ENCODE assay signal across 12 mouse cellular contexts in the genomic region with DNA sequence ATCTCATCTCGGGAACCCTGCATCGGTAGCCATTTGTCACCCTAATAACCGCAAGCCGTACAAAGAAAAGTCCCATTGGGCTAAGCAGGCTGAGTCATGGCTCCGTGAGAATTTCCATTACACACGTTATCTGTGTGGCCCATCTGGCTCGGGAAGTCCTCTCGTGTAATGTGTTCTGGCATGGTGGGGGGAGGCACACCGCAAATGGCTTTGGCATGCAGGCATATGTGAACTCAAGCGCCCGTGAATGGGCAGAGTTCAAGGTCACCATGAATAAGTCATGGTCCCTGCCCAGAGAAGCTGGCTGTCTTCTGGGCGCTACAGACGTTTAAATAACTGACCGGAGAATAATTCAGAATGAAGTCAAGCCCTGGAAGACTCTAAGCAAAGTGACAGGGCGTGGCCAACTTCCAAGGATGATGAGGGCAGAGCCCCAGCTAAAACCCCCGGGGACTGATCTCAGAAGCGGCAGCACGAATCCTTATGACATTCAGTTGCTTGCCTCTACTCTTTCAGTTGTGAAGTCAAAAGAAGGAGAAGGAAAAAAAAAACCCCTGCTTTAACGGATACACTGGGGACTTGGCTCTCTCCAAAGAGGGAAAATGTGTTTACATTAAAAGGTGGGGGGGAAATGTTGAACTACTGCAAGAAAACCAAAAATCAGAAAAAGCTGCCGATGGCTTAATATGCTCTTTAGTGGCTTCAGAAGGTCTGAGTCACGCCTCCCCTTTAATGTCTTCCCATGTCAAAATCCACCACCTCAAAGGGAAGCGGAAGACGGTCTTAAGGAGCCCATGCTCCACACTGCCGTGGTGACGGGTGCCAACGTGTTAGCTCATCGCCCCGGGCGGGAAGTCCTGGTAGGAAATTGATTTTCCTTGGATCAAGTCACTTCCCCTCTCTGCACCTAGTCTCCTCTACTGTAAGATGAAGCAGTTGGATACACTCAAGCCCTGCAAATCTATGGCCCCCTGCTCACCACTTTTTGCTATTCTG.
DNase-seq lines count a peak whose midpoint lies in the region; ATAC-seq and TF ChIP-seq lines count a peak whose summit lies in the region.
"Had no signal": no experiment of that assay in that cellular context is flagged by ENCODE, and none has a peak within 500 bp of the region (broad histone marks: within the 10 kb centered on the region; RNA-seq: fewer than 3 reads in every experiment).

No protein-coding gene starts in this region.

- peak; percentile 93 for DNase-seq in heart, adult 11 months
- no peak for DNase-seq in heart, embryonic 10.5 days (ENCODE audit: low spot score)
- DNase-seq in CH12.LX (ENCODE audit: extremely low read depth), result peak; percentile 37
- DNase-seq in embryonic facial prominence, embryonic 14.5 days (ENCODE audit: low spot score), result peak; percentile 62
- no peak for DNase-seq in thymus, postnatal 4 days
- no peak for DNase-seq in layer of hippocampus, adult 18-20 months (ENCODE audit: low spot score in 2 of 2)
- DNase-seq: kidney, postnatal 36 days; liver had no signal

- no peak for TF ChIP-seq RAD21 in CH12.LX (IDR thresholded peaks at IDR 0.05; ENCODE audit: low read depth, low read length)

- H3K4me1 ChIP-seq in heart, embryonic 10.5 days, result peaks cover 9% of the 10 kb centered on the region
- H3K4me1 ChIP-seq in CH12.LX (ENCODE audit: control insufficient read depth in 1 of 2, insufficient read depth in 2 of 2), result peaks cover 3 to 4% of the 10 kb centered on the region in 2 experiments; a peak in 1 of 4 replicates
- peaks cover 26% of the 10 kb centered on the region for H3K4me1 ChIP-seq in embryonic facial prominence, embryonic 14.5 days (ENCODE audit: control insufficient read depth, insufficient read depth, low read length)
- peaks cover 7% of the 10 kb centered on the region for H3K4me1 ChIP-seq in midbrain, embryonic 12.5 days
- H3K4me1 ChIP-seq in intestine, embryonic 15.5 days (replicated peaks), result 0 out of 2 replicates have a peak, but pooled peaks cover 5% of the 10 kb centered on the region

- no peak overlapping the region for H3K27ac ChIP-seq in heart, embryonic 10.5 days
- H3K27ac ChIP-seq in CH12.LX (ENCODE audit: insufficient read depth, low read depth), result no peak overlapping the region
- no peak overlapping the region for H3K27ac ChIP-seq in embryonic facial prominence, embryonic 14.5 days (replicated peaks; ENCODE audit: low read depth, low read length)
- no peak overlapping the region for H3K27ac ChIP-seq in midbrain, embryonic 12.5 days (replicated peaks)
- no peak overlapping the region for H3K27ac ChIP-seq in intestine, embryonic 15.5 days
- H3K27ac ChIP-seq: left cerebral cortex, adult 2 months had no signal

- no peak for ATAC-seq in embryonic facial prominence, embryonic 14.5 days (ENCODE audit: low read depth)
- ATAC-seq in midbrain, embryonic 12.5 days (ENCODE audit: low FRiP score, low read depth), result peak; percentile 81
- no peak for ATAC-seq in intestine, embryonic 15.5 days
- ATAC-seq: intestine, postnatal 0 days had no signal

- in situ Hi-C loops in CH12.LX (cut with MboI; ENCODE audit: low pct_ligation_motif_present, low pct_unique_long_range_greater_than_20kb, low sequenced_read_pairs), result no loop called here

- dilution Hi-C loops in CH12.LX (cut with MboI; ENCODE audit: extremely low pct_ligation_motif_present, extremely low pct_unique_long_range_greater_than_20kb, low sequenced_read_pairs), result no loop called here

- no peak for TF ChIP-seq CTCF in CH12.LX (conservative IDR thresholded peaks at IDR 0.05 in 1 of 2, IDR thresholded peaks at IDR 0.05 in 1 of 2; ENCODE audit: low read depth in 2 of 2, low read length in 2 of 2)

- TF ChIP-seq POLR2A in CH12.LX (IDR thresholded peaks at IDR 0.05; ENCODE audit: low read depth, low read length), result no peak

- H3K4me3 ChIP-seq in heart, embryonic 10.5 days, result no peak overlapping the region
- H3K4me3 ChIP-seq in CH12.LX (replicated peaks in 1 of 3; ENCODE audit: low read depth in 2 of 3, low read length in 2 of 3, poor library complexity in 1 of 3), result no peak overlapping the region
- H3K4me3 ChIP-seq in embryonic facial prominence, embryonic 14.5 days (ENCODE audit: low read depth, low read length), result no peak overlapping the region
- no peak overlapping the region for H3K4me3 ChIP-seq in midbrain, embryonic 12.5 days
- no peak overlapping the region for H3K4me3 ChIP-seq in intestine, embryonic 15.5 days (replicated peaks)
- H3K4me3 ChIP-seq: left cerebral cortex, adult 2 months had no signal

- H3K36me3 ChIP-seq in heart, embryonic 10.5 days, result no peaks in the 10 kb centered on the region
- H3K36me3 ChIP-seq in CH12.LX (replicated peaks in 1 of 2; ENCODE audit: control insufficient read depth in 1 of 2, insufficient read depth in 1 of 2, low read length in 1 of 2), result no peaks in the 10 kb centered on the region
- H3K36me3 ChIP-seq in embryonic facial prominence, embryonic 14.5 days (ENCODE audit: control insufficient read depth, insufficient read depth, low read length), result no peaks in the 10 kb centered on the region
- H3K36me3 ChIP-seq in midbrain, embryonic 12.5 days, result no peaks in the 10 kb centered on the region
- H3K36me3 ChIP-seq in intestine, embryonic 15.5 days, result no peaks in the 10 kb centered on the region

- peak overlapping the region; percentile 70 for H3K4me2 ChIP-seq in CH12.LX (ENCODE audit: insufficient read depth, low read depth, poor library complexity, severe bottlenecking)
- no peak overlapping the region for H3K4me2 ChIP-seq in embryonic facial prominence, embryonic 14.5 days (ENCODE audit: low read depth, low read length)
- H3K4me2 ChIP-seq in midbrain, embryonic 12.5 days (replicated peaks), result no peak overlapping the region; the same call in none of the 2 replicates
- no peak overlapping the region for H3K4me2 ChIP-seq in intestine, embryonic 15.5 days (replicated peaks)

- no peaks in the 10 kb centered on the region; the same call in 1 of the 2 replicates for H3K27me3 ChIP-seq in heart, embryonic 10.5 days (ENCODE audit: insufficient read depth, poor library complexity, severe bottlenecking)
- no peaks in the 10 kb centered on the region for H3K27me3 ChIP-seq in CH12.LX (replicated peaks)
- no peaks in the 10 kb centered on the region for H3K27me3 ChIP-seq in embryonic facial prominence, embryonic 14.5 days (replicated peaks; ENCODE audit: control insufficient read depth, insufficient read depth, low read length)
- peaks cover 41% of the 10 kb centered on the region for H3K27me3 ChIP-seq in midbrain, embryonic 12.5 days
- H3K27me3 ChIP-seq in intestine, embryonic 15.5 days (replicated peaks), result no peaks in the 10 kb centered on the region

- no peaks in the 10 kb centered on the region for H3K79me2 ChIP-seq in CH12.LX (replicated peaks; ENCODE audit: control insufficient read depth, extremely low read depth, insufficient read depth, poor library complexity, severe bottlenecking)

- no peaks in the 10 kb centered on the region for H3K9me3 ChIP-seq in heart, embryonic 10.5 days
- no peaks in the 10 kb centered on the region for H3K9me3 ChIP-seq in CH12.LX (replicated peaks; ENCODE audit: low read length)
- H3K9me3 ChIP-seq in embryonic facial prominence, embryonic 14.5 days (ENCODE audit: control insufficient read depth, low read length), result no peaks in the 10 kb centered on the region
- H3K9me3 ChIP-seq in midbrain, embryonic 12.5 days, result no peaks in the 10 kb centered on the region
- no peaks in the 10 kb centered on the region for H3K9me3 ChIP-seq in intestine, embryonic 15.5 days

- TF ChIP-seq EP300 in CH12.LX (IDR thresholded peaks at IDR 0.05; ENCODE audit: low read length), result peak; percentile 34; the same call in 1 of the 2 replicates

- no peak overlapping the region for H3K9ac ChIP-seq in CH12.LX (ENCODE audit: insufficient read depth, low read depth)
- H3K9ac ChIP-seq in embryonic facial prominence, embryonic 14.5 days (ENCODE audit: low read depth, low read length), result no peak overlapping the region
- H3K9ac ChIP-seq in midbrain, embryonic 12.5 days (replicated peaks), result no peak overlapping the region
- no peak overlapping the region for H3K9ac ChIP-seq in intestine, embryonic 15.5 days

- 79% methylated on average over 29 of the region's 29 CpGs for WGBS in heart, embryonic 10.5 days
- 59% methylated on average over 29 of the region's 29 CpGs for WGBS in embryonic facial prominence, embryonic 14.5 days
- WGBS in midbrain, embryonic 12.5 days, result 60% methylated on average over 29 of the region's 29 CpGs
- 79% methylated on average over 29 of the region's 29 CpGs for WGBS in intestine, embryonic 15.5 days

TF ChIP-seq in CH12.LX, 34 proteins besides CTCF, POLR2A, EP300 and RAD21:
- TF ChIP-seq MYC (IDR thresholded peaks at IDR 0.05; ENCODE audit: low read depth, low read length) (no peak), UBTF (IDR thresholded peaks at IDR 0.05; ENCODE audit: low read depth, low read length) (no peak), MAFK (IDR thresholded peaks at IDR 0.05; ENCODE audit: insufficient replicate concordance, low read length) (no peak), E2F4 (IDR thresholded peaks at IDR 0.05; ENCODE audit: insufficient replicate concordance, low read depth, low read length) (no peak), TCF12 (IDR thresholded peaks at IDR 0.05; ENCODE audit: low read depth, low read length) (0 out of 2 replicates have a peak, but pooled peaks have one; percentile 22), JUND (conservative IDR thresholded peaks at IDR 0.05; ENCODE audit: low read depth, low read length) (no peak), MEF2A (IDR thresholded peaks at IDR 0.05; ENCODE audit: borderline replicate concordance, low read depth, low read length) (0 out of 2 replicates have a peak, but pooled peaks have one; percentile 38), PAX5 (IDR thresholded peaks at IDR 0.05; ENCODE audit: low read length) (no peak), RCOR1 (conservative IDR thresholded peaks at IDR 0.05; ENCODE audit: low read depth, low read length) (no peak), NELFE (IDR thresholded peaks at IDR 0.05; ENCODE audit: low read depth, low read length) (no peak), ETS1 (conservative IDR thresholded peaks at IDR 0.05; ENCODE audit: low read depth, low read length) (peak; percentile 90), ZMIZ1 (IDR thresholded peaks at IDR 0.05; ENCODE audit: low read depth, low read length) (no peak), USF2 (conservative IDR thresholded peaks at IDR 0.05; ENCODE audit: low read depth, low read length) (no peak), NRF1 (IDR thresholded peaks at IDR 0.05; ENCODE audit: low read depth, low read length) (no peak), KAT2A (IDR thresholded peaks at IDR 0.05; ENCODE audit: insufficient replicate concordance, low read length) (no peak), MAZ (IDR thresholded peaks at IDR 0.05; ENCODE audit: low read depth, low read length) (no peak), ELF1 (IDR thresholded peaks at IDR 0.05; ENCODE audit: low read depth, low read length) (no peak), MXI1 (IDR thresholded peaks at IDR 0.05; ENCODE audit: low read depth, low read length) (no peak), CHD2 (IDR thresholded peaks at IDR 0.05; ENCODE audit: low read length) (no peak), BHLHE40 (IDR thresholded peaks at IDR 0.05; ENCODE audit: low read depth, low read length) (peak; percentile 65), JUN (IDR thresholded peaks at IDR 0.05; ENCODE audit: insufficient read depth, low read depth, low read length) (peak; percentile 52)
TF ChIP-seq in CH12.LX: peak in this region for 5.

Comparison
In these comparisons a context has a peak if more than half of its experiments do, and no peak if none do; other contexts are left out.
1. DNase-seq: peak in heart, adult 11 months (single experiment), CH12.LX (single experiment) and embryonic facial prominence, embryonic 14.5 days (single experiment); none in heart, embryonic 10.5 days (single experiment), thymus, postnatal 4 days (single experiment) and layer of hippocampus, adult 18-20 months (0 of 2).